Mouse (Mus musculus): ENCODE results near the gene Esrrg. TPM values are rescaled to one million over a fixed set of nuclear protein-coding genes. Genes with fewer than 3 reads are reported as not detected.

Esrrg gene
- total RNA-seq, 1 experiment from 2014 or later: not detected

DNA sequence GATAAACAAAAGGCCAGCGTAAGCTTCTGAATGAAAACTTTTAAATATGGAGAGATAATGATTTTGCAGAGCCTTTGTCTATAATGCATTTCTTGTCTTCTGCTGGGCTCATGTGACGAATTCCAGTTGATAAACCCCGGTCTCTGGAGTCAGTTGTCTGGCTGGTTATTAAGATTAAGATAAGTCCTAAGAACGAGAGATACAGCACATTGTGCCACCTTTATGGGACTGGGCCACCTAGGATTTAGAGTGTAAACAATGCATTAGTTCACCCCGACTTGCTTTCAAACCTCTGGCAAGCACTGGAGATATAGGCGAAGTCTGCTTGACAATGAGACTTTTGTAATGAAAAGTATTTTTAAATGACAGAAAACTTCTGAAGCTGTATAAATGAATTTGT, 264.2 kb downstream of the Esrrg start:
- ATAC-seq (ENCODE audit: extremely low read depth, insufficient number of reproducible peaks, low FRiP score, poor library complexity, severe bottlenecking): no peak

DNA sequence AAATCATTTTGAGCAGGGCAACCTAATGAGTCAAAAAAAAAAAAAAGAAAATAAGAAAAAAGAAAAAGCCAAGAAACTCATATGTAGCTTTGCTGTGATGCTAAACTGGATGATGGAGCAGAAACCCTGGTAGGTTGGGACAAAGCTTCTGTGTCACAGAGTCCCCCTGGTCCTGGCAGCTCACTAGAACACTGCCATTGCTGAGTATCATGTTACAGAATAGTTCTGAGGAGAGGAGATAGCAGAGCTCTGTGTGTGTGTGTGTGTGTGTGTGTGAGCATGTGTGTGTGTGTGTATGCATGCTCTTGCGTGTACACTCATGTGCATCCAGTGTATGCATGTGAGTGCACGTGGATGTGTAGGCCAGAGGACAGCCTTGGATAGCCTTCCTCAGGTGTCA, 265.2 kb downstream of the Esrrg start:
- ATAC-seq (ENCODE audit: extremely low read depth, insufficient number of reproducible peaks, low FRiP score, poor library complexity, severe bottlenecking): no peak

DNA sequence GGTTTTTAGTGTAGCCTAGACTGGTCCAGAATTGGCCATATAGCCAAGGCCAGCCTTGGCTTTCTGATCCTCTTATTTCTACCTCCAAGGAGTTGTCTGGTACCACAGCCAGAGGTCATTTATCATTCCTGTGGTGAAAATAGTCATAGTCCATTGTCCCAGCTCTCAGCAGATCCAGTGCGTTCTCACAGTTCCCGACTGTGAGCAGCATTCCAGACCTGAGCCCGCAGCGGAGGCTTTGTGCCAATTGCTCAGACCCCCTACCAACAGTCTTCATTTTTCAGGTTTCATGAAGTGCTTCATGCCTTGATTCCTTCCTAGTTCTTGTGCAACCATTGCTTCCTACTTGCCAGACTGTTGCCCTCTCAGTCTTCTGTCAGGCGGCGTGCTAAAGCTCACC, 278.7 kb downstream of the Esrrg start:
- ATAC-seq (ENCODE audit: extremely low read depth, insufficient number of reproducible peaks, low FRiP score, poor library complexity, severe bottlenecking): no peak

DNA sequence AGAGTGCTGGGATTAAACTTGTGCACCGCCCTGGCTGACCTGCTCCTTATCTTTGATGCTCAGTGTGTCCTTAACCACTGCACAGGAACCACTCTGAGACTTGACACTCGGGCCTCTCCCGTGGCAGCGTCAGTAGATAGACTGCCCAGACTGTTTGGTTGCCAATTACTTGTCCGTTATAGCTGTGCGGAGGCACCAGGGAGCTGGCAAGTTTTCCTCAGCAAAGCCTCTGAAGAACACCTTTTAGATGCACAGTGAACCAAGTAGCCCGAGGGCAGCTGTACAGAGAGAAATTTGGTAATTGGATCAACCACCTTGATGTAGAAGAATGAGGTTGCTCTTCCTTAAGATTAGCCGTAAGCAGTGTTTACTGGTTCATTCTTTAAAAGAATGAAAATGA, 279.6 kb downstream of the Esrrg start:
- ATAC-seq (ENCODE audit: extremely low read depth, insufficient number of reproducible peaks, low FRiP score, poor library complexity, severe bottlenecking): no peak

DNA sequence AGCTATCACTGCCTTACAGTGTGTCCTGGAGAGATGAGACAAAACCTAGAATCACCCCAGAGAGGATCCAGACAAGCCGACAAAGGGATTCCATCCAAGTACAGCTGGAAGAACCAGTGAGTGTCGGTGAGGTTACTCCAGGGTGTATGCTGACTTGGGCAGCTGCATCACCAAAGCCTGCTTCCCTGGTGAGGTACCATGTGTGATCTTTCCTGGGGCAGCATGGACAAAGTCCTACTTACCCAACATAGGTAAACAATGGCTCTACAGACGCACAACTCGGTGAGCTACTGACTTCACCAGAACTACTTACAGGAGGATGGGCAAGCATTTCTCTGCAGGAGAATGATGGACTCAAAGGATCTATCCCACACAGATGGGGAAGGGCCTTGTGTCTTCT, 280.5 kb downstream of the Esrrg start:
- ATAC-seq (ENCODE audit: extremely low read depth, insufficient number of reproducible peaks, low FRiP score, poor library complexity, severe bottlenecking): no peak

DNA sequence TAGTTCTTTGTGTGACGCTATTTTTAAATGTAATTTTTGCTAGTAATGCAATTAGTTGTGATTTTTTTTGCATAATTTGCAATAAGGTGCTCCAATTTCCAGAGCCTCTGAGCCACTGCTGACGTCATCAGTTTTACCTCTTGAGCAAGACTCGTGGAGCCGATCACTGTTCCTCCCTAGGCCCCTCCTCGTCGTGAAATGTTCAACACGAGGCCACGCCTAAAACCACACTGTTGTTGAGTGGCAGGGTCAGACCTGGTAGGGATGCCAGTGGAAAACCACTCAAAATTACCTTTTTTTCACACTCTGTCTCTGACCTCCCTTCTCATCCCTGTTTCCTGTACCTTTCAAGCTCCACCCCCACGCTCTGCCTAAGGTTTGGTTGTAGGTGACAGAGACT, 282.7 kb downstream of the Esrrg start:
- no peak for ATAC-seq (ENCODE audit: extremely low read depth, insufficient number of reproducible peaks, low FRiP score, poor library complexity, severe bottlenecking)

DNA sequence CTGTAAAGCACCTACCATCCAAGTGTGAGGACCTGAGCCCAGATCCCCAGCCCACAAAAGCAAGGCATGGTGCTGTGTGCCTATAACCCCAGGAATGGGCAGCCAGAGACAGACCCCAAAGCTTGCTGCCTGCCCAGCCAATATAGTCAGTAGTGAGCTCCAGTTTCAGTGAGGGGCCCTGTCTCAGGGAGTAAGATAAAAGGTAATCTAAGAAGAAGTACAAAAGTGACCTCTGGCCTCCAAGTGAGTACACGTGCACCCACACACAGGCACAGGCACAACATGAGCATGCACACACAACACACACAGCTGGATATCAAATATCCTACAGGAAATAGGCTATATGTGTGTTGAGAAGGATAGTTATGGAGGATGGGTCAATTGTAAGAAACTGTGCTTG, 286.9 kb downstream of the Esrrg start:
- no peak for ATAC-seq (ENCODE audit: extremely low read depth, insufficient number of reproducible peaks, low FRiP score, poor library complexity, severe bottlenecking)

DNA sequence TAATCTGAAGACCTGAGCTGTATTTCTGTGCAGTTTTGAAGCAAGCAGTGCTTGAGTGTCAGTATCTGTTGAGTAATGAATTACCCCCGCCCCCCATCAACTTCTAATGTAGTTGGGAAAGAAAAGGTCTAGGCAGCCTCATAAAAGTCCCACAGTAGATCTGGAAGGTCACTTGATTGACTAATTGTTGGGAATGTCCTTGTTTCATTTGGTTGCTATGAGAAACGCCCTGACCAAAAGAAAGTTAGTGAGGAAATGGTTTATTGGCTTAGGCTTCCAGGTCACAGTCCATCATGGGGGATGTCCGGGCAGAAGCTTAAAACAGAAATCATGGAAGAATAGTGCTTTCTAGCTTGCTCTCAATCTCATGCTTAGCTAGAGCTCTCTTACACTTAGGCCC, 287.7 kb downstream of the Esrrg start:
- ATAC-seq (ENCODE audit: extremely low read depth, insufficient number of reproducible peaks, low FRiP score, poor library complexity, severe bottlenecking): no peak

DNA sequence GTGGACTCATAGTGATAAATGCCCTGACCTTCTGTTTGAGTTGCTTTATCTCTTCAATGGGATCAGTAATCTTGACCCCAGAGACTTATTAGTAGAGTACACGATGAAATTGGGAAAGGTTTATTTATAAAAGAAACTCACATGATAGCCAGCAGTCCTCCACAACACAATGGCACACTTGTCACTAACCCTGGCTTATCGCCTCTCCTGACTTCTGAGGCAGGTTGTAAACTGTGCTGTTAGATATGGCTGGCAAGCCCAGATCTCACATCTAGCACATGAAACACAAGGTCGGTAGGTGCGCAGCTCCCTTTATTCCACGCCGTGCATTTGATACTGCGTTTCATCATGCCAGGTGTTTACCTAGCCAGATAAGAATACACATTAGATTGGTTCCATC, 288.3 kb downstream of the Esrrg start:
- no peak for ATAC-seq (ENCODE audit: extremely low read depth, insufficient number of reproducible peaks, low FRiP score, poor library complexity, severe bottlenecking)

DNA sequence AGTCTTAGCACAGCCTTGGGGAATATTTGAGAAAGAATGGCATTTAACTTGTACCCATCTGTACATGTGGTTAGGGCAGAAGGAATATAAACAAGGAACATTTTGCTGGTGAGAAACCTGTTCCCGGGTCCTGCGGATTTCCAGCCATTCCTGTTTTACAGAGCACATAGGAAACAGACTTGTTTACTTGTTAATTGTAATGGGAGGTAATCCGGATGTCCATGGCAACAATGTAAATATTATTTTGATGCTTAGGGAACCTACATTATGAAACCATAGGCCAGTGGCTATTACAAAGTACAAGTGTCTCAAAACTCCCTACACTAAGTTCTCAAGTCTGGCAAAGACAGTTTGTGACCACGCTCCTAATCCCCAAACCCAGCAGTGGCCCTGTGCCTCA, 290.9 kb downstream of the Esrrg start:
- ATAC-seq (ENCODE audit: extremely low read depth, insufficient number of reproducible peaks, low FRiP score, poor library complexity, severe bottlenecking): no peak

DNA sequence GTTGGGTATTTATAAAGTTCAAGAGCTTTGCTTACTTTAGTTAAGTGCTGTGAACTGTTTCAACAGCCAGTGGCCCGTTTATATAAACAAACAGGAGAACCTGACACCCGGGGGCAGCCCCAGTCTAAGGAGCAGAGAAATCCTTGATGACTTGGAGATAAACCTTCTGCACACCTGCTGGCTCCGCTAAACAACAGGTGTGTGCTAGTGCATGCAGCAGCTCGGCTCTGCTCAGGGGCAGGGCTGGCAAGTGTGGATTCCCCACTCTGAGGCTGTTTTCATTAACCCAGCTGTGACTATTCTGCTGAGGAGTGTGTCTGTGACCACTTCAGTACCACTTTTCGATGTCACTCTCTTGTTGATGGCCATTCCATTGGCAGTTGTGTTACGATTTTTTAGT, 292.2 kb downstream of the Esrrg start:
- no peak for ATAC-seq (ENCODE audit: extremely low read depth, insufficient number of reproducible peaks, low FRiP score, poor library complexity, severe bottlenecking)

DNA sequence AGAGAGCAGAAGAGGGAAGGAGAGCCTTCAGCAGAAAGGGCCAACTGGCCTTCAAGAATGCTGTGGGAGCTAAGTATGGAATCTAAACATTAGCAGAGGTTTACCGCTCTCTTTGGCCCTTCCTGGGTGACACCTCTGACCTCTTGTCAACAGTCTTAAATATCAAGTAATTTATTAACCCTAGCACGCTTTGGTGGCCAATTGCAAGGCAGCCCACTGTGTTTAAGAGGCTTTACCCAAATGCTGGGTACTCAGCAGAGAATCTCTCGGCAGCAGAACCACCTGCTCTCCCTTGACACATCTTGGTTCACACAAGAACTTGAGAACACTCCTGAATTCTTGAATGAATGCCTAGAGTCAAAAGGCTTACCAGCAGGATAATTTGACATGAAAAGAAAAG, 293.6 kb downstream of the Esrrg start:
- ATAC-seq (ENCODE audit: extremely low read depth, insufficient number of reproducible peaks, low FRiP score, poor library complexity, severe bottlenecking): no peak

DNA sequence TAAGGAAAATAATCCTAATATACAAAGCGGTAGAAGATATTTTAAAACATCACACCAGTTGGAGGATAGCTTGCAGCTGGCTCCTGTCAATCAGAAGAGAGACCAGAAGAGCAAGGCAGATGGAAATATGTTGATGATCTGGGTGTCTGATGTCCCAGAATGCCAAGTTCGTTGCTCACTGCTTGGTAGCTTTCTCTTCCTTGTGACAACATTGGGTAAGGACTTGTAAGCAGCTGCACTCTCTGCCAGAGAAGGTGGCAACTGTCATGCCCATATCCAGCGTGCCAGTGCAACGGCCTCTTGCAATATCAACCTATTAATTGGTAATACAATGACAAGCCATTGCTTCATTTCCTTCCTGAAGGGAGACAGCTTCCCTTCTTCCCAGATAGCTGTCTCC, 296.1 kb downstream of the Esrrg start:
- ATAC-seq (ENCODE audit: extremely low read depth, insufficient number of reproducible peaks, low FRiP score, poor library complexity, severe bottlenecking): no peak

DNA sequence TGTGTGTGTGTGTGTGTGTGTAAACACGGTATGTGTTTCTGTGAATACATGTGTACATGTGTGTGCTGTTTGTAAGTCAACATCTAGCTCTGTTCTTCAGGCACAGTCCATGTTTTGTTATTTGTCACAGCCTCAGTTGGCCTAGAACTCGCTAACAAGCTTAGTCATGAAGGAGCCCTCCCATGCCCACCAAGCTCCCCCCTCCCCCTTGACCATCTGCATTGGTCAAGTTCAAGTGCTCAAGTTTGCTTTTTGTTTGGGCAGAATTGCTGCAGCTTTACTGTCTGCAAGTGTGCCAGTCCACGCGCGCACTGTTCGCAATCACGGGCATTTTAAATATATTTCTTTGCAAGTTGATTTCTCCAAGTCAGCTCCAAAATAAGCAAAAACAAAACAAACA, 298.8 kb downstream of the Esrrg start:
- ATAC-seq (ENCODE audit: extremely low read depth, insufficient number of reproducible peaks, low FRiP score, poor library complexity, severe bottlenecking): no peak

DNA sequence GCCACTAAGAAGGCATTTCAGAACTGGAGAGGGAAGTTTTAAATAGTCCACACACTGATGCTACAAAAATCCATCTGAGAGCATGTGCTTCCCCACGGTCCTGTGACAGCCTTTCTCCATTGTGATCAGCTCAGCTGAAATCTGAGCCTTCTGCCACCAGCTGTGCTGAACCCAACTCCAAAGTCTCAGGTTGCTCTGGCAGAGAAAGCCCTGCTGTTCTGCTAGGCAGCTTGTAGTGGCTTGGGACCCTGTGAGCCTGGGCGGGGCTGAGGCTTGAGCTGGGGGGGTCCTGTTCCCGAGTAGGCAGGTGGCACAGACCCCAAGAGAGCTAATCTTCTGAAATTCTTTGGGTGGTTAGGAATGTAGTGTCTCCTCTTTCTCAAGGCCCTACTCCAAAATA, 299.3 kb downstream of the Esrrg start:
- ATAC-seq (ENCODE audit: extremely low read depth, insufficient number of reproducible peaks, low FRiP score, poor library complexity, severe bottlenecking): no peak

DNA sequence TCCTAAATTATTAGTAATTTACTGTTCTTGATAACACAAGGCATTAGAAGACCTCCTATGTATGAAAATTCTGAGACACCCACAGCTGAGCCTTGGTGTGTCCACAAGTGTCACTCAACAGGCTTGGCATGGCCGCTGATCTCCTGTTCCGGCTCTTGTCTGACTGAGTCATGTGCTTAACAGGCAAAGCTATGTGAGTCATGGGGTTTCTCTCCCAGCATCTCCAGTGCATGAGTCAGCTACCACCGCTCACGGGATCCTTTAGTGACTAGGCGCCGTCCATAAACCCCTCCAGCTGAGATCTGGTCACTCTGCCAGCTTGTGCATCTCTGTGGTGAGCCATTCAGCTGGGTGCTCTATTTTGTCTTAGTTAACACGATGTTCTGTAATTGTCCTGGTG, 302.1 kb downstream of the Esrrg start:
- no peak for ATAC-seq (ENCODE audit: extremely low read depth, insufficient number of reproducible peaks, low FRiP score, poor library complexity, severe bottlenecking)

DNA sequence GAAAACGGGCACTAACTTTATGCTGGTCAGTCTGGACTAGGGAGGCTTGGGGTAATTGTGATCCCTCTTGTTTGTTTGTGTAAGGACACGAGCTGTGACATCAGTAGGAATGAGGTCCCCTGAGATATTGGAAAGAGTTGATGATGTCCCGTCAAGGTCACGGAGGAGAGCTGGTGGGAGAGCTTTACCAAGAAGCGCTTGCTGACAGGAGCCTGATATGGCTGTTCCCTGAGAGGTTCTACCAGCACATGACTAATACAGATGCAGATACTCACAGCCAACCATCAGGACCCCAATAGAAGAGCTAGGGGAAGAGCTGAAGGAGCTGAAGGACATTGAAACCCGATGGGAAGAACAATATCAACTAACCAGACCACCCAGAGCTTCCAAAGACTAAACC, 302.6 kb downstream of the Esrrg start:
- ATAC-seq (ENCODE audit: extremely low read depth, insufficient number of reproducible peaks, low FRiP score, poor library complexity, severe bottlenecking): no peak

DNA sequence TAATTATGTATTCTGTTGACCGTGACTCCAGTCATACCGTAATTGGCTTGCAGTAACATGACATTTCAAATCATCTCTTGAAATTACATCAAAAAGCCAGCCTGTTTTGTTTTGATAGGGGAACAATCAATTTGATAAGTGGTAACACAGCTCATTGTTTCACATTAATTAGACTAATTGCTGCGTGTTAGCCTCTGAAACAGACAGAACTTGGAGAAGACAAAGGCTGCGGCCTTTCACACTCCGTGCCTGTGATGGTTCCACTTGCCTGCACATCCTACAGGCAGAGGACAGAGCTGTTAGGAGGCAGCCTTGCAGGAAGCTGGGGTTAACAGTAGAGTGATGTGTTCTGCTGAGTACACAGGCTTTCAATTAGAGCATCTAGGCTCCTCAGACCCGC, 309.7 kb downstream of the Esrrg start:
- no peak for ATAC-seq (ENCODE audit: extremely low read depth, insufficient number of reproducible peaks, low FRiP score, poor library complexity, severe bottlenecking)

DNA sequence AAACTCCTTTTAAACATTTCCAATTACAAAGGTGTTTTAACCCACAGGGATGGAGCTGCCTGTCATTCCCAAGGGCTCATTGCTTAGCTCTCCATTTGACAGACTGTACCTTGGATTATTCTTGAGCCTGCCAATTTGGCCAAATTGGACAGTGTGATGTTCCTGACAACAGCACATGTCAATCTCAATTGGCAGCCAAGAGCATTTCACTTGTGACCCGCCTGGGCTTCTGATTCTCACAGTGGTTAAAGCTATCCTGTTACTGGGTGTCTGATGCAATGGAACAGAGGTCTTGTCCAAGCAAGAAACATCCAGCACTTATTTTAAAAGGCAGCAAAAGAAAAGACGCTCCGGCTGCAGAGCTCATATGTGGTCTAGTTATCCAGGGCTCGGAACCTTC, 310.3 kb downstream of the Esrrg start:
- no peak for ATAC-seq (ENCODE audit: extremely low read depth, insufficient number of reproducible peaks, low FRiP score, poor library complexity, severe bottlenecking)

DNA sequence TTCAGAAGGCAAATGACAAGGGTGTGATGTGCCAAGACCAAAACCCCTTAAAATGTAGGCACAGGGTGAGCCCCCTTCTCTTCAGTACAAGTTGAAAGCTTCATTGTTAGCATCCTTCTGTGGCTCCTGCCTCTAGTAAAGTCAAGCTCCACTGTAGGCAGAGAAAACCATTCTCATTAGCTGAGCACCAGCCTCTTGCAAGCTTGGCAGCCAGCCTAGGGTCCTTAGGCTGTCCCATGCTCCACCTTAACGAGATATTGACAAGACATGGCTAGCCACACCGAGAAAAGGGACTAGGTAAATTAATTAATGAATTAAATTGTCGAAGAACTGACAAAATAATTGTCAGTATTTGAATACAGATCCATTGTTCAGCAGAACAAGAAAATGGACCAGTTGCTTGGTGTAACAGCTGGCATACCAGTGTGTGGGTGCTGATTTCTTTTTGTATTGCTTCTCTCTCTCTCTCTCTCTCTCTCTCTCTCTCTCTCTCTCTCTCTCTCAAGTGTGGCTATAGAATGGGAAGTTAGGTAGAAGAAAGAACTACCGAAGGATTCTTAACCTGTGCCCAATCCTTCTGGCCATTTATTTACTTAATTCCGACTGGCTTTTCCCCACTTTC, 311.7 kb downstream of the Esrrg start:
- ATAC-seq (ENCODE audit: extremely low read depth, insufficient number of reproducible peaks, low FRiP score, poor library complexity, severe bottlenecking): no peak

DNA sequence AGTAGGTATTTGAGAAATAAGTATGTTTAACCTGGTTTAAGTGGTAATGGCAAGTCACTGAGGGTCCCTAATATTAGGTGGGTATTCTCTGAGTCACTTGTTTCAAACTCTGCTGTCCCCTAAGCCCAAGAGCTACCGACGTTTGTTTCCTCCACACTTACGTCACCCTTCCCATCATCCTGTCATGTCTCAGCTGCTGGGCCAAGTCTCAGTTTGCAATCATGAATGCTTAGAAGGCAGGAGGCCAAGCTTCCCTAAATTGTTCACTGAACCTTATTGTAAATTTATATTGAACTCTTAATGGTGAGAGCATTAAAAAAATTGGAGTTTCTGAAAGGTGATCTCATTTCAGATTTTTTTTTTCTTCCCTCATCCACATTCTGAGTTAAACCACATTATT, 322.6 kb downstream of the Esrrg start:
- no peak for ATAC-seq (ENCODE audit: extremely low read depth, insufficient number of reproducible peaks, low FRiP score, poor library complexity, severe bottlenecking)

DNA sequence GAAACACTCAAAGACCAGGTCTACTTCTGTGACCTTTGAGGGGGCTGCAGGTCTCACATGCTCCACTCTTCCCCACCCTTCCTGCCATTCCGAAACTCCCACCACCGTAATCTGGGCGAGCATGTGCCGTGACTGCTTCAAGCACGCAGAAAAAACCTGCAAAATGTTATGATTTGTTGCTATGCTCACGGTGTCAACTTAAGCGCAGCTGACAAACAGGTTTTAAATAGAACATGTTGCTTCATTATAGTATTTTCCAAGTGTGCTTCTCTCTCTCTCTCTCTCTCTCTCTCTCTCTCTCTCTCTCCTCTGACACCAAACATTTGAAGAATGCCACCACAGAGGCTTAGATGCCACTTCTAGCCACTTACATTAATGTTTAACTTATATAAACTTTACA, 330.1 kb downstream of the Esrrg start:
- ATAC-seq (ENCODE audit: extremely low read depth, insufficient number of reproducible peaks, low FRiP score, poor library complexity, severe bottlenecking): no peak
